Mouse (Mus musculus) telencephalon, adult 2 months (tissue): ENCODE measurements around the gene Eif4a1.

Experiments used
- DNase-seq: peaks from one replicate; pipeline ENCODE4 v3.0.0-alpha.2; 2011; ENCODE audit warnings: low read depth, low spot score

The Eif4a1 gene

GRCm38 (mm10) chr11:69679144-69679543 is 6.9 kb upstream of the Eif4a1 start:
- no peak for DNase-seq

DNA sequence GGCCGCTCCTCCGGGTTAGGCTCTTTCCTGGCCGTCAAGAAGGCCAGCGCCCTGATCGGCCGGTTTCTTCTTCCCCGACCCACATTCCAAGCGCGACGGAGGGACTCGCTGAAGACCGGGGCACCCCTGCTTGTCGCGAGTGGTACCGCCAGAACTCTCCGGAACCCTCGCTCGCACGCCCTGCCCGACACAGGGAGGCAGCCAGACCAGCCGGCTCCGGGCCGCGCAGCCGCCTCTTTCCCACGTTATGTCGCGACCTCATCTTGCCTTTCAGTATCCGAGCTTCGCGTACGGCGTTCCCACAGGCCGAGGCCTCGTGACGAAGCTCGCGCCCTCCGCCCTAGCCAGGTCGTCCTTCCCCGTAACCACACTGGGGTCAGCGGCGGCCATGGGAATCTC is 498 bp downstream of the Eif4a1 start:
- DNase-seq: no peak

- DNase-seq: peak; percentile 93
Observed at GRCm38 (mm10) chr11:69670786-69671725, 1.2 kb downstream of the Eif4a1 start.

DNA sequence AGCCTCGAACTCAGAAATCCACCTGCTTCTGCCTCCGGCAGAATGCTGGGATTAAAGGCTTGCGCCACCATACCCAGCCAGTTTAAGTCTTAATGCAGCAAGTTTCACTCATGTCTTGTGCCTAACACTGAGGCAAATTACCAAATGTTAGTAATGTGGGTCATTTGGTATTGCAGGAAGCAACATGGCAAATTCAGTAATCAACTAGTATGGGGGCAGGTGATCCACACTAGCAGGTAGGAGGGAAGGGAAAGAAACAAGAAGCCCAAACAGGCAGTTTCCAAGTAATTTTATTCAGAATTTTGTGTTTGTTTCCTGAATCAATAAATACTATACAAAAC is 5.6 kb downstream of the Eif4a1 start:
- DNase-seq: no peak

GRCm38 (mm10) chr11:69665961-69666664 is 6.1 kb downstream of the Eif4a1 start, which contains the start of gene Cd68:
Gene Cd68, minus strand, starts transcription at chr11:69666153.
- peak; percentile 86 for DNase-seq

DNA sequence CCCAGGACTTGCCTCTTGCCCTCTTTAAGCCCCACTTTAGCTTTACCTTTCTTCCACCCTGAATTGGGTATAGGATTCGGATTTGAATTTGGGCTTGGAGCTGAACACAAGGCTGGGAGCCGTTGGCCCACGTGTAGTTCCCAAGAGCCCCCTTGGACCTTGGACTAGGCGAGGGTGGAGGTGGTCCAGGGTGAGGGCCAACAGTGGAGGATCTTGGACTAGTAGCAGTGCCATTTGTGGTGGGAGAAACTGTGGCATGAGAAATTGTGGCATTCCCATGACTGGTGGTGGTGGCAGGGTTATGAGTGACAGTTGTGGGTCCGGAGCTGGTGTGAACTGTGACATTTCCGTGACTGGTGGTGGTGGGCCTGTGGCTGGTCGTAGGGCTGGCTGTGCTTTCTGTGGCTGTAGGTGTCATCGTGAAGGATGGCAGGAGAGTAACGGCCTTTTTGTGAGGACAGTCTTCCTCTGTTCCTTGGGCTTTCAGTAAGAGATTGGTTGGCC is 6.7 kb downstream of the Eif4a1 start:
- no peak for DNase-seq

DNA sequence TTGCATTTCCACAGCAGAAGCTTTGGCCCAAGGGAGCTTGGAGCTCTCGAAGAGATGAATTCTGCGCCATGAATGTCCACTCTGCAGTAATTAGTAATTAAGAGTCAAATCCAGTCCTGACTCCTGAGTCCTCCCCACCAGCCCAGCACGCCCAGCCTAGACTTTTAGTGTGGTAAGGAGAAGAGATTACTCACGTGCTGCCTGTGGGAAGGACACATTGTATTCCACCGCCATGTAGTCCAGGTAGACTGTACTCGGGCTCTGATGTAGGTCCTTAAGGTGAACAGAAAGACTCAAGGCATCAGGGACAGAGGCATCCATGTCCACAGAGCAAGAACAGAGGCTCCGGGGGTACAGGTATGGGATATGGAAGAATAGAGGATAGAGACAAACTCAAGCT is 7.4 kb downstream of the Eif4a1 start:
- no peak for DNase-seq

DNA sequence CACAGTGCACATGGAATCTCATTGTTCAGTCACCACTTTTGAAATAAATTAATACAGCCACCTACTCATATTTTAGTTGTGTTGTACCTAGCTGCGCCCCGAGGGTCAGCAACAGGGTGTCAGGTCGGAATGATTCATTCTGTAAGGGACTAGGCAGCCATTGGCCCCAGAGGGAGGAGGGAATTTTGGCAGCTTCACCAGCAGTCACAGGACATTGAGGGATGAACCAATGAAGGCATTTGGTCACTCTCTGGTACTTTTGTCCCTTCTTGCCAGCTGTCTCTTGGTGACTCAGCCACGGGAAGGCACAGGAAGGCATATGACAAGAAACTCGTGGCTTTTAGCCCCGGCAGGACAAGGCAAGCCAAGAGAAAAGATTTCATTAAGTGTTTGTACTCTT is 8.4 kb downstream of the Eif4a1 start:
- no peak for DNase-seq

DNA sequence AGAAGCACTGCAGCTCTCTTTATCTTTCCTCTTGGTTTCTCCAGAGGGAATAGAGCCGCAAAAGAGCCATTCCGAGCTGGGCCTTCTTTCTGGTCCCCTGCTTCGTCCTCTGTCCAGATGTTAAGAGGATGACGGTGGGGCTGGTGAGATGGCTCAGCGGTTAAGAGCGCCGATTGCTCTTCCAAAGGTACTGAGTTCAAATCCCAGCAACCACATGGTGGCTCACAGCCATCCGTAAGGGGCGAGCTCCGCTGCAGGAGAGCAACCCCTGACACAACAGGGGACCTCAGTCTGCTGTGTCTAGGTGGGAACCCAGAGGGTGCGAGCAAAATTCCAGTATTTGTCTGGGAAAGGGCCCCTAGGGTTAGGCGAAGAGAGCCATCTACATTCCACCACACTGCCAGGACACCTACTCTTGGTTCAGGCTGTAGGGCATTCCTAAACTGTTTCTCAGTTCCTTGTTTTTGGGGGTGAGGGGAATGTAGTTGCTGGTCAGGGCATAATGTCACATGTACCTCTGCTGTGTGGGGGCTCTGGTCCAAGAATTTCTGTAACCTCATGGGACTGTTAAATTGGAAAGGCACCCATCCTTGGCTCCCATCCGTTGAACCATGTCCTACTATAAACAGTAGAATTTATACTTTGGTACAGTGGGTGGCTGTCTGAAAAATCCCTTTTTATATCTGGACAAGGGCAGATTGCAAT is 9.1 kb downstream of the Eif4a1 start:
- no peak for DNase-seq

DNA sequence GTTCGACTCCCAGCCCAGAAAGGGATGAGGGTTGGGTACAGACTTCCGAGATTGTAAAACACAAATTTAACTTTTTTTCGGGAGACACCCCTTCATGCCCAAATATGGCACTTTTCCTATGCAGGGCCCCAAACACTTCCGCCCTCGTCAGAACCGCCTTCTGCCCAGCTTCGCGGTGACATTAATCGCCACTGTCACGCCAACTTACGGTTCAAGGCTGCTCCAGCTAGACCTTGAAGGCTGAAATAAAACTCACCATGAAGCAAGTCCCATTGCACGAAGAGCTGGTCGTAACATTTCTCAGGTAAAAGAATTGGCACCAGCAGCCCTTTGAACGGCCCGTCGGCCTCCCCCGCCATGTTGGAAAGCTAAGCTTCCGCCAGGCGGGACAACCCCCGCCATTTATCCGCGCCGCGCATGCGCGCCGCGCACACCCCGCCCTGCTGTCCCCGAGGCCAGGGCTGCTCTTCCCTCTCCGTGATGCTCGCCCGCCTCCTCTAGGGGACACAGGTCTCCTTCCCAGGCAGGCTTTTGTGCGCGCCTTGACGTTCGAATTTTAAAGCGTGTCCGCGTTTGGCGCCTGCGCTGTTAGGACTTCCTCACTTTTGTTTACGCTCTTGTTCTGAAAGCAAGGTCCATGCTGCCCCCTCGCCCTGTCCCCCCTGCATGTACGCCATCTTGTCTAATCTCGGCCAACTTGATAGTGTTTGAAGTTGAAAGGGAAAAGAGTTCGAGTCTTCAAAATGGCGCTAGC is 9.8 kb downstream of the Eif4a1 start, which contains the start of gene Mpdu1:
Gene Mpdu1 (minus strand): TSS at position 430 of the 754 bp plus-strand sequence.
- peak; percentile 97 for DNase-seq

GRCm38 (mm10) chr11:69661221-69661881 is 10.9 kb downstream of the Eif4a1 start:
- no peak for DNase-seq

- DNase-seq: no peak
Observed at GRCm38 (mm10) chr11:69657462-69657881, 14.8 kb downstream of the Eif4a1 start.

DNA sequence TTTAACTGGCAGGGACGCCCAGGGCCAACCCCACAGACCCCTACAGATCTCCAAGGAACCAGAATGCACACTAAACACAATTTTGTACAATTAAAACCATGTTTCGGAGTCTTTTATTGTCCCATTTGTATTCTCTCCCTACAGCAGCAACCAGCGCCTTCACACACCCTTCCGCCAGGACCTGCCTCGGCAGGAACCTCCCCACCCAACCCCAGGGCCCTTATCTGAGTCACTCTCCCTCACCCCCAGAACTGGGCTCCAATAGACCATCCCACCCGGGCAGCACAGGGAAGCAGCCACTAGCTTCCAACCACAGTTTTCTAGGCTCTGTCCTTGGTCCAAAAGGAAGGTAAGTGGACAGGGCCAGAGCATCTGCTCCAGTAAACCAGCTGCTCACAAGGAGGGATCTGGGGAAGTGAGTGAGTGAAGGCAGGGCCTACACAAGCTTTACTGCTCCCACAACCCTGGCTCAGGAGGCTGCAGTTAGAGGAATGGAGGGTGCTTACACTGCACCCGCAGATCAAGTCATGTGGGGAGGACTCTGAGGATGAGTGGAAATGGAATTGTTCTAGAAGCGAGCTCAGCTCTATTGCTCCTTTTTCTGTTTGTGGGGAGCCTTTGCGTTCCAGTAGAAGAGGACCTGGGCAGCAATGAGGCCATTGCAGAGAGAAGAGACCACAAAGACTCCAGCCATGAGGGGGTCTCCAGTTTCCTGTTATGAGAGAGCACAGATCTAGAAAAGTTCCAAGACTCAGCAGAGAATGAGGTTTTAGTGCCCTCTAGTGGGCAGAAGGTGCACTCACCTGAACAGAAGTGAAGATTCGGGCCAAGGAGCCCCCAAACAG is 15.4 kb downstream of the Eif4a1 start:
- no peak for DNase-seq

GRCm38 (mm10) chr11:69656065-69656455 is 16.2 kb downstream of the Eif4a1 start:
- no peak for DNase-seq

DNA sequence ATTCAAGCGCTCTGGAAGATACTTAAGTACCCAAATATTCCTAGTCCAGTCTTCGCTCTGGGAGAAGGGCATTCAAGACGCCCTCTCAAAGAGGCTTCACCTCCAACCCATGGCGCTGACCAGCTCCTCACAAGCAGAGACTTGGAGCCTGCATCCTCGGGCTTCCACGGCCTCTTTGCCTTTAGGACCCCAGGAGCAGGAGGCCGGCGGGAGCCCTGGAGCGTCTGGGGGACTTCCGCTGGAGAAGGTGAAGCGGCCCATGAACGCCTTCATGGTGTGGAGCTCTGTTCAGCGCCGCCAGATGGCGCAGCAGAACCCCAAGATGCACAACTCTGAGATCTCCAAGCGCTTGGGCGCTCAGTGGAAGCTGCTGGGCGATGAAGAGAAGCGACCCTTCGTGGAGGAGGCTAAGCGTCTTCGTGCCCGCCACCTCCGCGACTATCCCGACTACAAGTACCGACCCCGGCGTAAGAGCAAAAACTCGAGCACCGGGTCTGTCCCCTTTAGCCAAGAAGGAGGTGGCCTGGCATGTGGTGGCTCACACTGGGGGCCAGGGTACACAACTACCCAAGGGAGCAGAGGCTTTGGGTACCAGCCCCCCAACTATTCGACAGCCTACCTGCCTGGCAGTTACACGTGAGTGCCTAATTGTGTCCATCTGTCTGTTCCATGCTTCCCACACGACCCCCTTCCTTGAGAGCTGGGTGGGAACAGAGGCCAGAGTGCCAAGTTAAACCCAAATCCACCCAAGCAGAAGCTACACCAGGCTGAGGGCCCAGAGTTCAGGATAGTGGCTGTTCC is 16.8 kb downstream of the Eif4a1 start, which contains the start of gene Sox15:
Gene Sox15 (plus strand): TSS at position 51 of the 801 bp plus-strand sequence.
- no peak for DNase-seq

- no peak for DNase-seq
Observed at GRCm38 (mm10) chr11:69654760-69655159, 17.5 kb downstream of the Eif4a1 start.

DNA sequence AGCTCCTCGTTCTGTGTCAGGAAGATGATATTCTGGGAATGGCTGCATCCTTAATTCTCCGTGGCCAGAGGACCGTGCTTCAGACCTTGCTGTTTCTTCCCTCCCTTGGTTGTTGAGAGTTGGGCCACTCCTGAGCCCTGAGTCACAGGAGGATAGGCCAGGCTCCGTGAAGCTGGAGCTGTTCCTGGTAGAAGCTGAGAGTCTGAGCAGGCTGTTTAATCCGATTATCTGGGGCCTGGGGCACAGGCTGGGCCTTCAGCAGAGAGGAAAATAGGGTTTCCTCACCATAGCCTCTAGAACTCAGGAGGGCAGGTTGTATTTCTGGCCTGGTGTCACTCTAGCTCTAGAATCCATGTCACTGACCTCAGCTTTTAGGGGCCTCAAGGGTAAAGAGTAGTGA is 18.8 kb downstream of the Eif4a1 start:
- DNase-seq: no peak

DNA sequence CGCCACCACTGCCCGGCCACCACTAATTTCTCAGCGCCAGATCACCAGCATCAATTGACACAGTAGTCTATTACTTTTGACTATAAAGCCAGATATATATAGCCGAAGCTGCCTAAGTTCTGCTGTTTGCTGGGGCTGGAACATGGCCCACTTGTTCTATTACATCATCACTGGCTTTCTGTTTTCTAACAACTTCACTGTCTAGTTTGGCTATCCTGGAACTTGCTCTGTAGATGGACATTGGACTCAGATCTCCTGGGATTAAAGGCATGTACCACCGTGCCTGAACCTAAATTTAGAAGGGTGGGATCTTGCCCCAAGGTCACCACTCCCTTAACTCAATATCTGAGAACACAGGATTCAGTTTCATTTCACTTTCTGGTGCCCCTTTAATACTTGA is 26.4 kb downstream of the Eif4a1 start:
- DNase-seq: no peak

- DNase-seq: no peak
Observed at GRCm38 (mm10) chr11:69635471-69635870, 36.8 kb downstream of the Eif4a1 start.
